Comparison of ENCODE assay signal across 13 mouse cellular contexts in the genomic region with DNA sequence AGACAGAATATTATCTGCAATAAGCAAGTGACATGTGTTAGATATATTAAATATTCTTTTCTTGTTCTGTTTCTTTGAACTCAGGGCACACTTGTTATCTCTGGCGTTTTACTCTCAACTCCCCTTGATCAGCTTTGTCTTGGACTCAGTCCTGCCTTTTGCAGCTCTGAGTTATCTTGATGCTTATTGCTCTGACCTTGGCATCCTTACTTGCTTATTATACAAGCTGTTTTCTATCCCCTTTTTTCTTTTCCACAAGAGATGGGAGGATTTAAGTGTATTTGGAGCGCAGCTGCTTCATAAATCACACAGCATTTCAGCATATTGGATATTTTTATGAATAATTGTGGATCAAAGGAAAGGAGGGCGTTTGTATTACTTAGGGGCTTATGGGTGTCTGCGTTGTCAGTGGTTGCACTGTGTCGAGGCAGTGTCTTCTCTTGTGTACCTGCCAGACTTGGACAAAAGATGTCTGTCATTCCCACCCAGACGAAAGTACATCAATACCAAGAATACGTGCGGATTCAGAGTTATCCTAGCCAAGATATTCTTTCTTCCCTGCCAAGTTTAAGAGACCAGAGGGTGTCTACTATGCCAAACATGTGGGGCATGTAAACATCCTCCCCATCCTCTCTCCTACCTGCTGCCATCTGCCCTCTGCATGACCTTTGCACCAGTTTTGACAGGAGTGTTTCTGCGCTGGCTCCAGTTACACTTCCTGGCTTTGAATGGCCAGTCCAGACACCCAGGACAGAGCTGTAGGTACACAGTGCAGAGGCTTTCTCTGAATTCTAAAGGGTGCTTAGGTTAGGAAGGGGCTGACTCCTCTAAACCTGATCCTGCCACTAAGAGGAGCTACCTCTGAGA.
DNase-seq lines count a peak whose midpoint lies in the region; ATAC-seq and TF ChIP-seq lines count a peak whose summit lies in the region.
"Had no signal": no experiment of that assay in that cellular context is flagged by ENCODE, and none has a peak within 500 bp of the region (broad histone marks: within the 10 kb centered on the region; RNA-seq: fewer than 3 reads in every experiment).

No protein-coding gene starts in this region.

- WGBS in heart, embryonic 13.5 days, result 46% methylated on average over 9 of the region's 9 CpGs
- 46% methylated on average over 9 of the region's 9 CpGs for WGBS in intestine, postnatal 0 days

- no peak for TF ChIP-seq CTCF in intestine, postnatal 0 days (IDR thresholded peaks at IDR 0.05; ENCODE audit: low read depth)

- H3K4me3 ChIP-seq in heart, embryonic 13.5 days, result no peak overlapping the region
- H3K4me3 ChIP-seq in intestine, postnatal 0 days (ENCODE audit: low read depth, low read length), result no peak overlapping the region
- H3K4me3 ChIP-seq: liver, embryonic 13.5 days; neural tube, embryonic 13.5 days had no signal

- H3K27me3 ChIP-seq in heart, embryonic 13.5 days (replicated peaks), result no peaks in the 10 kb centered on the region
- H3K27me3 ChIP-seq in intestine, postnatal 0 days (replicated peaks; ENCODE audit: control insufficient read depth, insufficient read depth, low read length), result no peaks in the 10 kb centered on the region
- H3K27me3 ChIP-seq: CH12.LX; liver, embryonic 13.5 days; neural tube, embryonic 13.5 days had no signal

- H3K9ac ChIP-seq in heart, embryonic 13.5 days, result no peak overlapping the region
- H3K9ac ChIP-seq in intestine, postnatal 0 days (ENCODE audit: low read depth, low read length), result no peak overlapping the region
- H3K9ac ChIP-seq: liver, embryonic 13.5 days; neural tube, embryonic 13.5 days had no signal

- H3K9me3 ChIP-seq in heart, embryonic 13.5 days, result no peaks in the 10 kb centered on the region
- no peaks in the 10 kb centered on the region for H3K9me3 ChIP-seq in intestine, postnatal 0 days (ENCODE audit: control insufficient read depth)
- H3K9me3 ChIP-seq: liver, embryonic 13.5 days; neural tube, embryonic 13.5 days had no signal

- peak overlapping the region; percentile 82 for H3K27ac ChIP-seq in heart, embryonic 13.5 days (replicated peaks)
- no peak overlapping the region for H3K27ac ChIP-seq in intestine, postnatal 0 days (ENCODE audit: low read depth, low read length)
- H3K27ac ChIP-seq: liver, embryonic 13.5 days; neural tube, embryonic 13.5 days had no signal

- DNase-seq in heart, postnatal 36 days, result no peak
- peak; percentile 29 for DNase-seq in ovary, adult 18-20 months (ENCODE audit: low spot score)
- no peak for DNase-seq in ovary, postnatal 10 days (ENCODE audit: low spot score)
- peak; percentile 63 for DNase-seq in yolk sac, embryonic 10.5 days (ENCODE audit: low spot score)
- no peak for DNase-seq in layer of hippocampus, adult 18-20 months (ENCODE audit: low spot score in 2 of 2)
- no peak for DNase-seq in c-Kit-positive CD71-positive TER-119-positive erythroid progenitor cells, embryonic 14.5 days (ENCODE audit: low spot score)
- DNase-seq: adrenal gland, adult 8-10 months; cerebellum, postnatal 36 days; liver, embryonic 13.5 days had no signal

- peaks cover 34% of the 10 kb centered on the region for H3K4me1 ChIP-seq in heart, embryonic 13.5 days
- no peaks in the 10 kb centered on the region for H3K4me1 ChIP-seq in intestine, postnatal 0 days (replicated peaks; ENCODE audit: control insufficient read depth, insufficient read depth, low read length)

- H3K36me3 ChIP-seq in heart, embryonic 13.5 days, result no peaks in the 10 kb centered on the region
- no peaks in the 10 kb centered on the region for H3K36me3 ChIP-seq in intestine, postnatal 0 days (ENCODE audit: control insufficient read depth, insufficient read depth)
- H3K36me3 ChIP-seq: liver, embryonic 13.5 days; neural tube, embryonic 13.5 days had no signal

- peak; percentile 46; the same call in 1 of the 2 replicates for ATAC-seq in heart, embryonic 13.5 days (ENCODE audit: extremely low read depth, insufficient number of reproducible peaks, low FRiP score, low TSS enrichment)
- ATAC-seq in intestine, postnatal 0 days, result 0 out of 2 replicates have a peak, but pooled peaks have one; percentile 19

- intact Hi-C loops in heart, postnatal 36 days (cut with DNase I), result no loop called here

- H3K4me2 ChIP-seq in heart, embryonic 13.5 days, result no peak overlapping the region
- no peak overlapping the region for H3K4me2 ChIP-seq in intestine, postnatal 0 days (replicated peaks; ENCODE audit: low read depth)
- H3K4me2 ChIP-seq: liver, embryonic 13.5 days; neural tube, embryonic 13.5 days had no signal

Comparison
In these comparisons a context has a peak if more than half of its experiments do, and no peak if none do; other contexts are left out.
1. DNase-seq: peak in ovary, adult 18-20 months (single experiment) and yolk sac, embryonic 10.5 days (single experiment); none in heart, postnatal 36 days (0 of 2), ovary, postnatal 10 days (single experiment), layer of hippocampus, adult 18-20 months (0 of 2) and c-Kit-positive CD71-positive TER-119-positive erythroid progenitor cells, embryonic 14.5 days (single experiment).